Mouse (Mus musculus): ENCODE results near the gene Gm42715. TPM values are rescaled to one million over a fixed set of nuclear protein-coding genes. Genes with fewer than 3 reads are reported as not detected.

The Gm42715 gene
- total RNA-seq, 1 experiment from 2014 or later: 5.0 TPM

- ATAC-seq (replicated peaks; ENCODE audit: insufficient number of reproducible peaks, low FRiP score, low TSS enrichment, poor library complexity, severe bottlenecking): no peak
Measured at GRCm38 (mm10) chr7:127564381-127565150, 45.2 kb downstream of the Gm42715 start.

GRCm38 (mm10) chr7:127572895-127573471 lies 53.6 kb downstream of the Gm42715 start, which contains the start of gene Phkg2:
Gene Phkg2 (plus strand): TSS chr7:127573340.
- ATAC-seq (replicated peaks; ENCODE audit: insufficient number of reproducible peaks, low FRiP score, low TSS enrichment, poor library complexity, severe bottlenecking): peak; percentile 97

GRCm38 (mm10) chr7:127573503-127574008 lies 54.2 kb downstream of the Gm42715 start:
- ATAC-seq (replicated peaks; ENCODE audit: insufficient number of reproducible peaks, low FRiP score, low TSS enrichment, poor library complexity, severe bottlenecking): no peak

- ATAC-seq (replicated peaks; ENCODE audit: insufficient number of reproducible peaks, low FRiP score, low TSS enrichment, poor library complexity, severe bottlenecking): no peak
Measured at GRCm38 (mm10) chr7:127574115-127574514, 54.7 kb downstream of the Gm42715 start.

- no peak for ATAC-seq (replicated peaks; ENCODE audit: insufficient number of reproducible peaks, low FRiP score, low TSS enrichment, poor library complexity, severe bottlenecking)
Measured at GRCm38 (mm10) chr7:127583260-127583659, 63.9 kb downstream of the Gm42715 start.

- 0 out of 2 replicates have a peak, but pooled peaks have one; percentile 2 for ATAC-seq (replicated peaks; ENCODE audit: insufficient number of reproducible peaks, low FRiP score, low TSS enrichment, poor library complexity, severe bottlenecking)
Measured at GRCm38 (mm10) chr7:127585031-127585430, 65.6 kb downstream of the Gm42715 start.

GRCm38 (mm10) chr7:127586149-127586548 lies 66.8 kb downstream of the Gm42715 start:
- no peak for ATAC-seq (replicated peaks; ENCODE audit: insufficient number of reproducible peaks, low FRiP score, low TSS enrichment, poor library complexity, severe bottlenecking)

- ATAC-seq (replicated peaks; ENCODE audit: insufficient number of reproducible peaks, low FRiP score, low TSS enrichment, poor library complexity, severe bottlenecking): no peak
Measured at GRCm38 (mm10) chr7:127587196-127587595, 67.8 kb downstream of the Gm42715 start.

- ATAC-seq (replicated peaks; ENCODE audit: insufficient number of reproducible peaks, low FRiP score, low TSS enrichment, poor library complexity, severe bottlenecking): peak; percentile 90
Measured at GRCm38 (mm10) chr7:127588011-127588871, 68.9 kb downstream of the Gm42715 start, which contains the start of the genes Ccdc189 and Rnf40. Gene Ccdc189 (minus strand): TSS chr7:127588595. Gene Rnf40 (plus strand): TSS chr7:127588767.

GRCm38 (mm10) chr7:127588901-127589300 lies 69.5 kb downstream of the Gm42715 start:
- no peak for ATAC-seq (replicated peaks; ENCODE audit: insufficient number of reproducible peaks, low FRiP score, low TSS enrichment, poor library complexity, severe bottlenecking)

- no peak for ATAC-seq (replicated peaks; ENCODE audit: insufficient number of reproducible peaks, low FRiP score, low TSS enrichment, poor library complexity, severe bottlenecking)
Measured at GRCm38 (mm10) chr7:127589637-127590036, 70.3 kb downstream of the Gm42715 start.

- ATAC-seq (replicated peaks; ENCODE audit: insufficient number of reproducible peaks, low FRiP score, low TSS enrichment, poor library complexity, severe bottlenecking): no peak
Measured at GRCm38 (mm10) chr7:127591108-127591507, 71.7 kb downstream of the Gm42715 start.

- no peak for ATAC-seq (replicated peaks; ENCODE audit: insufficient number of reproducible peaks, low FRiP score, low TSS enrichment, poor library complexity, severe bottlenecking)
Measured at GRCm38 (mm10) chr7:127592575-127592974, 73.2 kb downstream of the Gm42715 start.

- no peak for ATAC-seq (replicated peaks; ENCODE audit: insufficient number of reproducible peaks, low FRiP score, low TSS enrichment, poor library complexity, severe bottlenecking)
Measured at GRCm38 (mm10) chr7:127596747-127597146, 77.4 kb downstream of the Gm42715 start.

GRCm38 (mm10) chr7:127600612-127601011 lies 81.2 kb downstream of the Gm42715 start:
- ATAC-seq (replicated peaks; ENCODE audit: insufficient number of reproducible peaks, low FRiP score, low TSS enrichment, poor library complexity, severe bottlenecking): no peak

- ATAC-seq (replicated peaks; ENCODE audit: insufficient number of reproducible peaks, low FRiP score, low TSS enrichment, poor library complexity, severe bottlenecking): no peak
Measured at GRCm38 (mm10) chr7:127601735-127602134, 82.4 kb downstream of the Gm42715 start.

- no peak for ATAC-seq (replicated peaks; ENCODE audit: insufficient number of reproducible peaks, low FRiP score, low TSS enrichment, poor library complexity, severe bottlenecking)
Measured at GRCm38 (mm10) chr7:127602903-127603302, 83.5 kb downstream of the Gm42715 start.

- no peak for ATAC-seq (replicated peaks; ENCODE audit: insufficient number of reproducible peaks, low FRiP score, low TSS enrichment, poor library complexity, severe bottlenecking)
Measured at GRCm38 (mm10) chr7:127604256-127604655, 84.9 kb downstream of the Gm42715 start.

GRCm38 (mm10) chr7:127607150-127607549 lies 87.8 kb downstream of the Gm42715 start:
- no peak for ATAC-seq (replicated peaks; ENCODE audit: insufficient number of reproducible peaks, low FRiP score, low TSS enrichment, poor library complexity, severe bottlenecking)
